Mouse (Mus musculus): ENCODE measurements at regions not wholly inside any gene's neighbourhood (a gene's known extent, or its start where the extent isn't known, plus 50 kb on each side); places are given as distances from the start of the nearest gene placed in this dataset.
"Not testable (repeated sequence)": the region's sequence is repeated elsewhere in the genome, so short reads cannot be mapped to it uniquely, and the experiment has no call there.

DNA sequence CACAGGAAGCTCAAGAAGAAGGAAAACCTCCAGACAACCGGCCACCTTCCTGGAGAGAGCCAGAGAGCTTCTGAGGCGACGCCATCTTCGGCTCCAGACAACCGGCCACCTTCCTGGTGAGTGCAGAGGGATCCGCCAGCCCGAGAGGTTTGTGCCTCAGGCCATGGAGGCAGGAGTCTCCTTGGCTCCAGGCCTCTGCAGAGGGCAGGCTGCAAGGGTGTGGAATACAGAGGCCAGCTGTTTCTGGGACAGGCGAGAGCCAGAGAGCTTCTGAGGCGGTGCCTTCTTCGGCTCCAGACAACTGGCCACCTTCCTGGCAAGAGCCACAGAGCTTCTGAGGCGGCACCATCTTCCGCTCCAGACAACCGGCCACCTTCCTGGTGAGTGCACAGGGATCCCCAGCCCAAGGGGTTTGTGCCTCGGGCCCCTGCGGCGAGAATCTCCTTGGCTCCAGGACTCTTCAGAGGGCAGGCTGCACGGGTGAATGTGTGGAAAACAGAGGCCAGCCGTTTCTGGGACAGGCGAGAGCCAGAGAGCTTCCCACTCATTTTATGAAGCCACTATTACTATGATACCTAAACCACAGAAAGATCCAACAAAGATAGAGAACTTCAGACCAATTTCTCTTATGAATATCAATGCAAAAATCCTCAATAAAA lies 441.4 kb downstream of the Arl6ip6 start:
- DNase-seq, result not testable (repeated sequence)

- DNase-seq, result no peak
These were observed 416.6 kb downstream of the Rprm start for GRCm38 (mm10) chr2:53668599-53669372.

GRCm38 (mm10) chr2:53680350-53681011 lies 404.9 kb downstream of the Rprm start:
- DNase-seq, result no peak

DNA sequence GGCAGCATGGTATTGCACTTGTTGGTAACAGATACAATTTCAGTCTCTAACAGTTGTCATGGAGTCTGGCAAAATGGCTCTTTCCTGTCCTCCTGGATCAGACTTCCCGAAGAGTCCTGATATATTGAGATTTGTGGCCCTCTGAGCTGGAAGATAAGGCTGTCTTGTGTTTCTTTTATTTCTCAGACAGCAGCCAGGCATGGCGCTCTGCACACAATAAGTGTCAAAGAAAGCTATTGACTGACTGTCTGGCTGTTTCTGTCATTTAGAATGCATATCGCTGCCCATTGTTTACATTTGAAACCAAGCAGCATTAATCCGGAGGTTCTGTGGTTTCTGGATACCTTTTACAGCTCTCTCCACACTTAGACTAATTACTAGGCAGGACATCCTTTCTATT lies 402.8 kb downstream of the Rprm start:
- no peak for DNase-seq

GRCm38 (mm10) chr2:53687281-53687680 lies 398.1 kb downstream of the Rprm start:
- no peak for DNase-seq

DNA sequence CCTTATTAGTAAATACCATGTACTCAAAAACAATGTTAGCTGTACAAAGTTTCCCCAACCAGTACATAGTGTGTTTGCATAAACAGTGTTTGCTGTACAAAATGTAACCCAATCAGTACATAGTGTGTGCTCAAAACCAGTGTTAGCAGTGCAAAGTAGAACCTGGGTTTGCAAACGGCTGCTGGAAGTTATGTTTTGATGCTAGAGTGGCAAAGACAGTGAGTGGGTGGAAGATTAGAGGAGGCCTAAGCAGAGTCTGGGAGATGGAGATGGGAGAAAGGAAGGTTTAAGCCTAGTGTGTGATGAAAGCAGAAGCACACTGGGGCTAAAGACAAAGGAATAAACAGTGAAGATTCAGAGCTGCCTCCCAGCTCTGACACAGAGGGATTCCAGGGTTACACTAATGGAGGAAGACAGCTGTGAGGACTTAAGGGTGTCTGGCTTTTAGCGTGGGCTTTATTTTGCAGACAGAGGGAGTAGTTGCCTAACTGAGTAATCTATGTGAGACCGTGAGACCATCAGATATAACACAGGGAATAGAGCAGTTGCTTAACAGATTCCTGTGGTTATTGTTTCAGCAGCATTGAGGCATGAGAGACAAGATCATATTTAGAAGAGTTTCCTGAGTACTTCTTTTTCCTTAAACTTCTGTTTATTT lies 396.0 kb downstream of the Rprm start:
- no peak for DNase-seq

GRCm38 (mm10) chr2:53691580-53692118 lies 393.7 kb downstream of the Rprm start:
- DNase-seq, result no peak

DNA sequence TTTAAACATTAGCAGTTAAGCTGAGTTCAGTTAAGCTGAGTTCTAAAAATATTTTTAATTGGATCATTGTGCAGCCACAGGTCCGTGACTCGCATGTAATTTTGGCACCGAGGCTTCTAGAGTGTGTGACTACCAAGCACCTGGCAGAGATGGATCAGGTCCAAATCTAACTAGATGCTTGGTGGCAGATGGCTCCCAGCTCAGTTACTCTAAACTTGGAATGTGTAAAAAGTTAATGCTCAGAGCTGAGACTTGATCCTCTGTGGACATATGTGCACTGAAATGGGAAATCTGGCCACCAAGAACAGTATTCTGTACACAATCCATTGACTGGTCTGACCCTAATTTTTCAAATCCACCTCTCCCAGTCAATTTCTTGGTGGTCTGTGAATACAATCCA lies 374.1 kb downstream of the Rprm start:
- DNase-seq, result no peak

DNA sequence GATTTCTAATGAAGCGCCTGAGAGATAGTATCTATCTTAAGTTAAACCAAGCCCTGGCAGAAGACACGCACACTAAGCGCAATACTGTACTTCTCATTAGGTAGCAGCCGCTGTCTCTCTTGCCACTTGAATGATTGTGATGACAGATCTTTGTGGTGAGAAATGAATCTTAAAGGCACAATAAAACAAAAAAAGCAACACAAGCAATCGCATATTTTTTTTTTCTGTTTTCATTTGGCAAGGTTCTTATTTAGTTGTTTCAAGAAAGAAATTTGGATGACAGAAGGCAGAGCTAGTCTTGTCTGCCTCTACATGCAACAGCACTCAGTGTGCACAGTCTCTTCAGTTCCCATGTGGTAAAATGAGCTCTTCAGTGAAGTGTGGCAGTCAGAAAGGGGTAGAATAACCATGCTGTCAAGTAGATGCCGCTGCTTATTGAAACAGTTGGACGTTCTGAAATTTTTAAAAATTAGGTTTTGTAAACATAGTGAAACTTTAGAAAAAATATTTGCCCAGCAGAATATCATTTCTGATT lies 372.2 kb downstream of the Rprm start:
- DNase-seq, result no peak

- DNase-seq, result no peak
These were observed 370.3 kb downstream of the Rprm start for GRCm38 (mm10) chr2:53715017-53715416.

GRCm38 (mm10) chr2:53723231-53723630 lies 362.1 kb downstream of the Rprm start:
- no peak for DNase-seq

DNA sequence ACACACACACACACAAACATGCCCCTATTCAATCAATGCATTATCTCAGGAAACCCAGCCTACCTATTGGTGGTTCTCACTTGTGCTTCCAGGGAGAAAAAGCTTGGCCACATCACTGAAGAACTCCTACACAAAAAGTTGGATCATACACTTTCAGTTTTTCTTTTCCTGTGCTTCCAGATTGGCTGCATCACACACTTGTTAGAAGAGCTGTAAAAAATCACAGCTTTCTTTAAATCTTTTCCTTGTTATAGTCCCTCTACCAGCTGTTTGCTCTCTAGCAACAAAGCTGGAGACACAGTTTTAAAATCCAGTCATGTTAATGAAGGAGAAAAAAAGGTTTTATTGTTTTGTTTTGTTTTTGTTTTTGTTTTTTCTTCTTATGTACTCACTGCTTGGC lies 356.7 kb downstream of the Rprm start:
- no peak for DNase-seq

- no peak for DNase-seq
These were observed 354.9 kb downstream of the Rprm start for GRCm38 (mm10) chr2:53730451-53730850.

GRCm38 (mm10) chr2:53763486-53763885 lies 321.9 kb downstream of the Rprm start:
- no peak for DNase-seq

- DNase-seq, result not testable (repeated sequence)
These were observed 303.3 kb downstream of the Rprm start for GRCm38 (mm10) chr2:53782035-53782434.

- DNase-seq, result not testable (repeated sequence)
These were observed 296.8 kb downstream of the Rprm start for GRCm38 (mm10) chr2:53788599-53788998.

- DNase-seq, result no peak
These were observed 288.7 kb downstream of the Rprm start for GRCm38 (mm10) chr2:53796605-53797004.

GRCm38 (mm10) chr2:53803666-53804065 lies 281.7 kb downstream of the Rprm start:
- no peak for DNase-seq

GRCm38 (mm10) chr2:53850815-53851528 lies 234.4 kb downstream of the Rprm start:
- DNase-seq, result no peak
